Mouse (Mus musculus) right cerebral cortex, postnatal 36 days (tissue): ENCODE results near the gene Rnf215.
A peak's percentile ranks its signal among the peaks of the same experiment; 100 is the strongest.
"Not testable (repeated sequence)": the region's sequence is repeated elsewhere in the genome, so short reads cannot be mapped to it uniquely, and the experiment has no call there.

Source experiments
- DNase-seq, 2 experiments: peaks; one replicate each; pipeline ENCODE4 v3.0.0; 2022; ENCODE audit warnings: low spot score in 2 of 2, mixed read lengths in 1 of 2

The Rnf215 gene

DNA sequence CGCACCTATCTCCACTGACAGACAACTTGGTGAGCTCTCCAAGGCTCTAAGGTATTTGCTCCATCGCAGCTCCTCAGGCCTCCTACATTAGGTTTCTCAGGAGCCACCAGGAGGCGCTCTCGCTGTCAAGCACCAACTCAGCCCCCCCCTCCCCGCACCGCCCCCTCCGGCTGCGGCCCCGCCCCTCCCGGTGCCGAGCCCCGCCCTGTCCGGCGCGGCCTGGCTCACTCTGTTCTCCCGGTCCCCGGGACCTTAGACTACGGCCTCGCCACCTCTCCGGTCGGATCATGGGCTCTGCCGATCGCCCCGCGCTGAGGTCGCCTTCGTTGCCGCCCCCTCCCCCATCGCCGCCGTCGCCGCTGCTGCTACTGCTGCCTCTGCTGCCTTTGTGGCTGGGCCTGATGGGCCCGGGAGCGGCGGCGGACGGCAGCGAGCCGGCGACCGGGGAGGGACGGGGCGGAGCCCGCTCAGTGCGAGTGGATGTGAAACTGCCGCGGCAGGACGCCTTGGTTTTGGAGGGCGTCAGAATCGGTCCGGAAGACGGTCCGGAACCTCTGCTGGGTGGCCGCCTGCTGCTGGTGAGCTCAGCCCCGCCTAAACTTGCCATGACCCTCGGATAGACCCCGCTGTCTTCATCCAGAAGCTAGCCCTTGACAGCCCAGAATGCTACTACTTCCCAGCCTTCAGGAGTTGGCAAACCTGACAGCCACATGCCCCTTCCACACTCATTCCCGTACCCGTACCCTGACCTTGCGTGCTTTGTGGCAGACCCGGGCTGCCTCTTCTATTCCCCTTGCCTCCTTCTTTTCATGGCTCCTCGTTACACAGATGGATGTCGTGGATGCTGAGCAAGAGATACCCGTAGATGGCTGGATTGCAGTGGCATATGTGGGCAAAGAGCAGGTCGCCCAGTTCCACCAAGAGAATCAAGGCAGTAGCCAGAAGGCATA, at the start of gene Rnf215:
TSS of gene Rnf215 (plus strand) at position 217 of the 950 bp plus-strand sequence.
- peak; percentile 74 to 77 for DNase-seq

DNA sequence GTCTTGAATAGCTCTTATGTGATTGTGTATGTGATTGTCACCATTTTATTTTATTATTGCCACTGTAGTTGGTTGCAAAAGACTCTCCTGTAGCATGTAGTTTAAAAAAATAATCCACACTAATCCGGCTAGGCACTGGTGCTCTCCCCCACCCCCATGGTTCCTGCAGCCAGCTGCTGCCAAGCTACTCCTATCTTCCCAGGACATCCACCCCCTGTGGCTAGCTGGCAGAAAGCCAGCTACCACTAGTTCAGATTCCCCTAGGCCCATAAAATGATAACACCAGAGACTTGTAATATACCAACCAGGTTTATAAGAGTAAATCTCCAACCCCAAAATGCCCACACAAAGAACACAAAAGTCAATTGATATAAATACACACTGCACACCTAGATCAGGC, 48.8 kb upstream of the Rnf215 start:
- DNase-seq: no peak

DNA sequence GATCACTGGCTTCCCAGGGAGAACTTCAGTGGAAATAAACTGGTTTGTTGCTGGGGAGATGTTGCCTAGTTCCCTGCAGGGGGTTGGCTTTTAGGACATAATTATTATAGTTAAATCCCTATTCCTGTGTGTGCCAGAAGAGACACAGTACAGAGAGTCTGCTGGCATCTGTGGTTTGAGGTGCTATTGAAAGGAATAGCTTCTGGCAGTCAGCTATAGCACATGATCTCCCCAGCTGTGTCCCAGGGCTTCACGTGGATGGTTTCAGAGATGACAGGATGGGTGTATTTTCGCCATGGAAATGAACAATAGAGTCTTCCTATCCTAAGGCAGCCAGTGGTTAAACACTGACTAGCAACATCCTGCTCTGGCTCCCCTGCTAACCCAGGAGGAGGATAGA, 47.7 kb upstream of the Rnf215 start:
- peak; percentile 44 to 49 for DNase-seq

DNA sequence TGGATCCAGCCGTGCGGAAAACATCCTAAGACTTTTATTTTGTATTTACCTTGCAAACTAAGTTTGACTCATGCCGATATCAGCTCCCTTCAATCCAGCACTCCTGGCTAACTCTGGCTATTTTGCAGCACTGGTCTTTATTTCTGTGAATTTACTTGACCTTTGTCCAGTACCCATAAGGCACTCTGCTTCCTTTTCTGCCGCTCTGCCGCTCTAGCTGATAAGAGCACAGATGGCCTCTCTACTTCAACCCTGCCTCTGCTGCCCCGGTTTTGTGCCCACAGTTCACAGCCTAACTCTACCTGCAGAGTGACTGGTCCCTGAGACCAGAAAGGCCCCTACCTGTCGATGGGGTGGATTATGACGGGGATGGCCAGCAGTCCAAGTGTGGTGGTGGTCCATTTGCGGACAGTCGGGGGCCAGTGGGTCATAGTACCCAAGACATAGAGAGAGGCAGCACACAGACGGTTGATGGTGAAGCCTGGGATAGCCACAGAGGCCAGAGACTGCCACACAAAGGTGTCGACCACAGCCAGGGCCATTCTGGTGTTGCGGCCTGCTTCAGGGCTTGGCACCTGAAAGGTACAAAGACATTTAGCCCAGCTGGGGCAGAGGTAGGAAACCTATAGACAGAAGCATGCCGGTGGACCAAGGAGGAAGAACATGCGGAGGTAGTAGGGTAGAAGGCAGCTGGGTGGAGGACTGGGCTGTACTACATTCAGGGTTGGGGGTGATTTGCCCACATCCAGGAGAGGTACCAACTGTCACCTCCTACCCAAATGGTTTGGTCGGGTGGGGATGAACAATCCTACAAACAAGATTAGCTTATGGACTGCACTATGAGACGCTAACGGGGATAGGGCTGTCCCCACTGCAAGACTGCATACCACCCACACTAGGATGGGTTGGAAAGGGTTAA, 41.3 kb upstream of the Rnf215 start:
- peak in 1 of 2 experiments; percentile 39 for DNase-seq

DNA sequence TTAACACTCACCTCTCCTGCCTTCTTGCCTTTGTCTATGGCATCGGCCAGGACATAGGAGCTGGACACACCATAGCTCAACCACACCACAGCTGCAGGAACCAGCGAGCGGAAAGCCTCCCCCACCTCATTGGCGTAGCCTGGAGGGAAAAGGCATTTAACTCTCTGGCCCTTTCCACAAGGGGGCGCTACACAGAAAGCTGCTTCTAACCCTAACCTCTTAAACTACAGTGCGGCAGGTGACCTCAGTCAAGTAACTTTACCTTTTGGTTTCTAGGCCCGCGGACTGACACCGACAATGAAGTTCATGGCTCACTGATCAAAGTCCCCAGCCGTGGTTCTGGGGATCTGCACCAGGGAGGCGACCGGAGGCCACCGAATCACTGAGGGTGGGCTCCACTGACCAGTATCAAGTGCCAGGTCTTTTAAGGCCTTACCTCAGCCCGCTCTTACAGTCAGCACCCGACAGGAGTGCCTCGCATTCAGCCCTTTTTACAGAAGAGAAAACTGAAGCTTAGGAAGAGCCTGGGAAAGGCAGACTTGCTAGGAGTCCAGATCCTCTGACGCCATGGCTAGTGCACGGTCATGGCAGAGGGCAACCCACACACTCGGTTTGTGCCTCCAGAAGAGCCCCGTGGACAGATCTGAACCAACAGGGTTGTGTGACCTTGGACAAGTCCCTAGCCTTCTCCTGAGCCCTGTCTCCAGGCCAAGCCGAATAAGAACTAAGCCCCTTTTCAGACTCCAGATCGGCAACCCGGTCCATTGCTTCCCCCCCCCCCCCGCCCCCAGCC, 40.4 kb upstream of the Rnf215 start:
- DNase-seq: peak; percentile 60 to 62

DNA sequence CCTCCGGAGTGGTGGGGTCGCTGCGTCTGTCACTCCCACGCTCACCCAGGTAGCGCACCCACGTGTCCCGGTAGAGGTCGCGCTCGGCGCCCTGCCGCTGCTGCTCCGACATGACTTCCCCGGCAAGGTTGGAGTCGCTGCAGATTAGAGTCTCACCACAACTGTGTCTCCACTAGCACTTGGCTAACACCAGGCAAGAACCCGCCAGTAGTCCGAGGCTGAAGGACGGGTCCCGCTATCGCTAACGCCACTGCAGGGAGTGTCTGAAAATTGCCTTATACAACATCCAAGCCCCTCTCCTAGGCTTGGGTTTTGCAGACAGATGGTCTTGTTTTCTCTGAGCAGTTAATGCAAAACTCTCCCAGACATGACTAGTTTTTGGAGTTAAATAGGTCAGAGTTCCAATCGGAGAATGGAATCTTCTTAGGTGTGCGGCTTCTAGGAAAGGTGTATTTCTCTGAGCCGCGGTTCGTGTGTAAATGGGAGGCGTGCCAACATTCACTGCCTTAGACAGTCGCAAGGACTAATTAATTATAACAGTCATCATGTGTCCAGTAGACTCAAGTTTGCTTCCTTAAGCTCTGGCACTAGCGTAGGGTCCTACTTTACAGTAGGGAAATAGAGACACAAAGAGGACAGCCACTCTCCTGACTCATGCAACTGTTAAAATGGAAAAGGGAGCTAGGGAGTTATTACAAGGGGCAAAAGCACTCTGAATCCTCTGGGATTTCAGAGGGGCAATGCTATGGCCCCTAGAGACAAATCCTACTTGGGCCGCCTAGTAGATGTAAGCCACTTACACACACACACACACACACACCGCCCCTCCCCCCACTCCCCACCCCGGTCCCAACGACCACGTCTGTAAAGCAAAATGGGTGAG, 39.6 kb upstream of the Rnf215 start, which contains the start of gene Mtfp1:
TSS of gene Mtfp1 (minus strand) at position 275 of the 883 bp plus-strand sequence.
- DNase-seq: peak; percentile 39 to 53

DNA sequence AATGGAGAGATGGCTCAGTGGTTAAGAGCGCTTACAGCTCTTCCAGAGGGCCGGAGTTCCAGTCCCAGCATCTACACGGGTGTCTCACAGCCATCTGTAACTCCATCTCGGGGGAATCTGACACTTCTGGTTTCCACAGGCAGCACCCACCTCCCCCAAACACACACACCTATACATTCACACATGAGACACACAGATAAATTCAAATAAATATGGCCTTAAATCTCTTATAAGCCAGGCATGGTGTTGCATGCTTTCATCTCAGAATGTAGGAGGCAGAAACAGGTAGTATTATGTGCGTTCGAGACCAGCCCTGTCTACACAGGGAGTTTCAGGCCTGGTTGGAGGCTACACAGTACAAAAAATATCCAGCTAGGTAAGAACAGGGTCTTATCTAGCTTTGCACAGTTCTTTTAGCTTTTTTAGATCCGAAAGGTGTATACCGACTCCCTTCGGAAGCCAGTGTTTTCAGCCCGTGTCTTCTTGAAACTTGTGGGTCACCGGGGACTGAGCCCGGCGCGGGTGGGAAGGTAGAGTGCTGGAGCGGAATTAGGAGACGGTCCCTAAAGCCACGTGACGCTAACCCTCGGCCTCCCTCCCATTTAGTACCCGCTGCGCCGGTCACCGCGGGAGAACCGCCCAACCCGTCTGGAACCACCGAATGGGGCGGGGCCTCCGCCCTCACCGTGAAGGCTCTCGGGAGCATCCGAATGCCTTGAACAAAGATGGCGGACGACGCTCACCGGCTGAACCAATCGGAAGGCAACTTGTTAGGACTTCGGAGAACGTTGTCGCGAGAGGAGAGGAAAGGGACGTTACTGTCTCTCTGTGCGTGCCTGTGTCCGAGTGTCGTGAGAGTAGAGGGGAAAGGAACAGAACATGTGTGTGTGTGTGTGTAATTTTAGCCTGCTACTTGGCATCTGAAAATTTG, 38.7 kb upstream of the Rnf215 start:
- peak; percentile 98 for DNase-seq

DNA sequence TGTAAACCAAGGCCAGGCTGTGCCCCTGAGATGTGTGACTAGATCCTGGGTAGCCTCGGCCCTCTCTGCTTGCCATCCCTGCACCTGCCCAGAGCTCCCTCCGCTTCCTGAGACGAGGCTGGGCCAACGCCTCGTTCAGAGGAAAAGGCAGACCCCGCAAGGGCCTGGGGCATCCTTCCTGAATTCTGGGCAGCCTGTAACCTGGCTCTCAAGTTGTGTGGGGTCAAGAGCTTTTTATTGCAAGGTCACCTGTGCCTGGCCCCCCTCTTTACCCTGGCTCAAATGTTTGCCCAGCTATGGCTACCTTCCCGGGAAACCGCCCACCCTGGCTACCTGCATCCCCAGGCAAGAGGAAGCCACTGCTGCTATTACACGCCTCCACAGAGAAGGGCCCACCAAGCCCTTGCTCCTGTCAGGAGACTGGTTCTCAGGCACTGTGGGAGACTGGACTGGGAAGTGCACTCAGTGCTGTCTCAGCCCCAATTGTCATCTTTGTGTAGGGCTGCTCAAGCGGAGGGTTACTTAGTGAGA, 37.8 kb upstream of the Rnf215 start:
- DNase-seq: no peak

DNA sequence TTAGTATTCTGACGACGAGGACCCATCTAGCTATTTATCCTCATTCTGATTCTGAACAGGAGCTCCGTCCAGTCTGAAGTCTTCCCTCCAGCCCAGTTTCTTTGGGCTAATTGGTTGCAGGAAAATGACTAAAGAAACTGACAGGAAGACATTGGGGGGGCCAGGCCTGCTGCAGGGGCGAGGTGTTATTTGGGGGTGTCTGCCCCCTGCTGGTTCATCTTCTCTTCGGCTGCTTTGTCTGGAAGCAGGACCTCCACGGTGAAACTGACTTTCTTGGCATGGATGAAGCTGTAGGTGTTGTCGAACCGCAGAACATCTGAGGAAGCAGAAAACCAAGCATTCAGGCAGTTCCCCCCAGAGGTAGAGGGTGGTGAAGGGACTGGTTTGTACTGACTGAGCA, 36.9 kb upstream of the Rnf215 start:
- DNase-seq: no peak

DNA sequence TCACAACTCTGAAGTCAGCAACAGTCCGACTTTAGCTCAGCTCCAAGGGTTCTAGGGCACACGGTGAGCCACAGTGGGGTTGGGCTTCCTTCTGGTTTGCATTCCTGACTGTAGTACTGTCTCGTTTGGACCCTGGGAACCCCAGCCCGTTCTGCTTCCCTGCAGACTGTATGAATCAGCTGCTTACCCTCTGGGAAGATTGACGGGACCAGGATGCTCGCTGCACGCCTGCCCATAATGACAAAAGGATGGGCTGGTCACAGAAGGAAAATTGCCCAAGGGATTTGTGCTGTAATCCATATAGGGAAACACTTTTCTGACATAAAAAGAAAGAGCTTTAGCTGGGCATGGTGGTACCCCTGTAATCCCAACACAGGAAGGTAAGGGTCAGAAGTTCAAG, 36.2 kb upstream of the Rnf215 start:
- no peak for DNase-seq

DNA sequence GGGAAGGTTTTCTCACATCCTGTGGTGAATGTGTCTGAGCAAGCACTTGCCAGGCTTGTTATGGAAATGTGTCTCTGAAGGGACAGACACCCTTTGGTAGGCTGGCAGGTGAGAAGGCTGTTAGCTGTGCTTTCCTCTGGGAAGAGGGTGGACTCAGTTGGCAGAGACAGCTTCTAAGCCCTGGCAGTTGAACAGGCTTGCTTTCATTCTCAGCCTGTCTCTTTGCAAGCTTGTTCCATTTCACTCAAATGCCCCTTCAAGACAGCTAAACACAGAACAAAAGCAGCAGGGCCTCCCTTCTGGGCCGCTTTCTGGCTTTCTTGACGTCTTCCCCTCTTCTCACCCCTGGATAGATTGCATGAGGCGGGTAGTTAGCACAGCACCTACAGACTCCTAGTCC, 35.6 kb upstream of the Rnf215 start:
- peak in 1 of 2 experiments; percentile 57 for DNase-seq

DNA sequence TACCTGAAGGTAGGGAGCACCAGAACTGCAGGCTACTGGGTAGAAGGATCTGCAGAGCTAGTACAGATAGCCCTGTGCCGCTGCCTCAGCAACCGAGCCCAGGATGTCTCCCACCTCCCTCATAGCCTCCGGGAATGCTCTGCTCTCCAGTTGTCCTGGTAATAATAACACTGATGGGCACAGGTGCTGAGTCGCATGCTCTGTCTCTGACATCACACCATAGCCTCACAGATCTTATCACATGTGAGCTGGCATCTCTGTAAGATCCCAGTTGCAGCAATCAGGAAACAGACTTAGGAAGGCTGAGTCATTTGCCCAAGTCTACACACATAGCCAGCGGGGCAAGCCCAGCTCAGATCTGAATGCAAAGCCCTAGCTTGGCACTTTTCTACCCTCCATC, 33.2 kb upstream of the Rnf215 start:
- no peak for DNase-seq

DNA sequence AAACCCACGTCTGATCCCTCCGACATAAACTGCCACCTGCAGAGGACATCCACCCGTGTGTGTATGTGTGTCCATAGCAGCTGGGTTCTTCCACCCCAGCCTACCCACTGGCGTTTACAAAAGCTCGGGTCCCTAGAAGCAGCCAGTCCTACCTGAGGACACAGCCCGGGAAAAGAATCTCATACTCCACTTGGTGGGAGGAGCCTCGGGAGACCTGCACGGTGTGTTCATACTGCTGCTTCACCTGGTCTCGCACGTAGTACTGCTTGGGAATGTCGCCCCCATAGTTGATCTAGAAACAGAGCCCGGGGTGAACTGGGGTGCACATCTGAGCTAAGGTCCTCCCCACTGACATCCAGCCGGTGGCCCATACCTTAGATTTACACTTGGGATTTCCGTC, 31.5 kb upstream of the Rnf215 start:
- no peak for DNase-seq

DNA sequence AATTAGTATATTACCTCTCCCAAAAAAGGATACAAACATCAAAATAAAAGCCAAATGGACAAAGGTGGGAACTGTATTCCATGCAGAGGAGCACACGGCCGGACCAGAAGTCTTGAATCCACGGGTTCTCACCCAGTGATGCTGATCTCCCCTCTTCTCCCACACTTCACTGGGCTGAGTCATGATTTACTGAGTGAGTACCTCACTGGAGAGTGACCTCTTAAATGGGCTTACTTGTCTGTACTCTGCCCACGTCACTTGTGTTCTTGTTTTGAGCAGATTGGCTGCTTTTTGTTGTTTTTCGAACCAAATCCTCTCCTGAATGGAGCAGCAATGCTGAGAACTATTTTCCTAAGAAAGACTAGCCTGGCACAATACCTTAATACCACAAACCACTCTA, 30.0 kb upstream of the Rnf215 start:
- no peak for DNase-seq

DNA sequence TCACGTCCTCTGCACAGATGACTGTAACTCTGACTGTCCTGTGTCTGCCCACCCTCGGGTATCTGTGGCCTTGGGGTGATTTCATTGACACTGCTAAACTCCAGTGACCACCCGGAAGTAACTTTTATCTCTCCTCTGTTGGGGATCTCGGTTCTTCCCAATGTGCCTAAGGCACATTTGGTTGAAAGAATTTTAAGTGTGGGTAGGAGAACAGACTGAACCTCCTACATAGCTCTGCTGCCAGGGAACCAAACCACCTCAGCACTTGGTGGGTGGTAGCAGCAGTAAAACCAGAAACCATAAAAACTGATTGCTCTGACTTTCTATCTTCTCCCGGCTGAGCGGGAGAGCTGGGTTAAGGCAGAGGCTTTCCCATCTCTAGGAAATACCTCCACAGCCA, 29.6 kb upstream of the Rnf215 start:
- DNase-seq: peak; percentile 63 to 74

DNA sequence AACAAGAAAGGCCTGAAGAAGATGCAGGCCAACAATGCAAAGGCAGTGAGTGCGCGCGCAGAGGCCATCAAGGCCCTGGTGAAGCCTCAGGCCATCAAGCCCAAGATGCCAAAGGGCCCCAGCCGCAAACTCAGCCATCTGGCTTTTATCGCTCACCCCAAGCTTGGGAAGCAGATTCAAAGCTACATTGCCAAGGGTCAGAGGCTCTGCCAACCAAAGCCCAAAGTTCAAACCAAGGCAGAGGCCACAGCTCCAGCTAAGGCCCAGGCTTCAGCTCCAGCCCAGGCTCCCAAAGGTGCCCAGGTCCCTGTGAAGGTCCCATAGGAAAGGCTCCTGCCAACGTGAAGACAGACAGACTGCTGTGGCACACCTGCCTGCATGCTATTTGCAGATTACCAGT, 27.1 kb upstream of the Rnf215 start:
- DNase-seq: not testable (repeated sequence)

DNA sequence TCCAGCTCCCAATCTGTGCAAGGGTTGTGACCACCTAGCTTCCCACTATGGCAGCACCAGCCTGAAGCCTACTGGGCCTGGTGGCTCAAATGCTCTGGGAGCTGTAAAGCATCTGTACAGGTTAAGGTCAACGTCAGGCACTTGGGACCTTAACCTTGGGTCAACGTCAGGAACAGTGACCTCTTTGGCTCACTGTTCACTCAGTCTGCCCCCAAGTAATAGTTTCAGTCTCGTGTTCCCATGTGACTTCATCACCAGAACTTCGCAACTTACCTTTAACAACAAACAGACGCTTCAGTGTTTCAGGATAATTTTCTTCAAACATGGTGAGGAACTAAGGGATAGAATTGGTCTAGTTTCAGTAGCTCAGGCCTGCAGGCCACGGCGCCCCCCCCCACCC, 26.3 kb upstream of the Rnf215 start:
- DNase-seq: no peak

DNA sequence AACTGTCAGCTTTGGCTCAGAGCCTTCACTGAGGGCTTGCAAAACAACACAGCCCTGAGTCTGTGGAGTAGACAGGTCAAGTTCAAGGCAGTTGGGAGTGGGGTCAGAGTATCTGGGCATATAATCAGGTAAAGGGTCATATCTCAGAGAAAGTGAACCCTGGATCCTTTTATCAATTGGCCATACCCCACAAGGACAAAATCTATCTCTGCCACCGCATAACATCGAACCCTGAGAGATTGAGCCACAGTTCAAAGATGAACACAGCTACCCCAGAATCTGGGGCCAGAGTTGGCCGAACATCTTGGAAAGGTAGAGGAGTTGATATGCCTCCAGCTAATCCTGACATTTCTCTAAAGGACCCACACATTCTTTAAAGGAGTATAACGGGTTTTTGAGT, 23.0 kb upstream of the Rnf215 start:
- no peak for DNase-seq

DNA sequence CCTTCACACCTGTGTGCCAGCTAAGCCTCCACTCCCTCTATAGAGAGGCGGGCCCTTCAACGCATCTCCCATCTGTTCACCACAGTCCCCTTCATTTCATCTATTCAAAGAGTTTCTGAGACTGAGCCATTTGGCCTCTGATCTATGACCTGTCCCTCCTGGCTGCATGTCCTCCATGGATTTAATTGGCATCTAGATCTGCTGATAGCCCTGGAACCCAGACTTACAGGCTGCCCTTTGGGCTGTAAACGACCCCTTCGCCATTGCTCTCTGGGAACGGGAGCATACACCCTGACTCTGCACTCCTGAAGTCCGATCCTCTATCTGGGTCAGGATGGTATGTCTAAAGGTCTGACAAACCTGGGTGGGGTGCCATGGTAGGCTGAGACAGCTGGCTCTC, 22.1 kb upstream of the Rnf215 start:
- no peak for DNase-seq
